ENCODE assay signal across 8 mouse cellular contexts in genomic region chr8:84980622-84981358, GRCm38 (mm10). TPM values are rescaled to one million over a fixed set of nuclear protein-coding genes. Genes with fewer than 3 reads are reported as not detected.
DNase-seq lines count a peak whose midpoint lies in the region; ATAC-seq and TF ChIP-seq lines count a peak whose summit lies in the region.

No protein-coding gene starts in this region.

- ATAC-seq in forebrain, postnatal 0 days = no peak
- ATAC-seq in hindbrain, embryonic 15.5 days (ENCODE audit: low FRiP score, low read depth) = no peak
- ATAC-seq in limb, embryonic 15.5 days (ENCODE audit: insufficient number of reproducible peaks, low FRiP score, low TSS enrichment, low read depth) = no peak

- 33% methylated on average over 11 of the region's 11 CpGs for WGBS in forebrain, postnatal 0 days
- WGBS in hindbrain, embryonic 15.5 days = 24% methylated on average over 11 of the region's 11 CpGs
- 26% methylated on average over 11 of the region's 11 CpGs for WGBS in limb, embryonic 15.5 days

- no peaks in the 10 kb centered on the region for H3K36me3 ChIP-seq in forebrain, postnatal 0 days (ENCODE audit: insufficient read depth)
- H3K36me3 ChIP-seq in hindbrain, embryonic 15.5 days = no peaks in the 10 kb centered on the region
- H3K36me3 ChIP-seq in limb, embryonic 15.5 days = no peaks in the 10 kb centered on the region
- no peaks in the 10 kb centered on the region for H3K36me3 ChIP-seq in myocyte (ENCODE audit: control insufficient read depth, insufficient read depth)

- peak overlapping the region; percentile 9 for H3ac ChIP-seq in myocyte (ENCODE audit: control insufficient read depth, insufficient read length)

- no peak overlapping the region for H3K9ac ChIP-seq in forebrain, postnatal 0 days
- no peak overlapping the region for H3K9ac ChIP-seq in hindbrain, embryonic 15.5 days
- no peak overlapping the region for H3K9ac ChIP-seq in limb, embryonic 15.5 days

- 0 out of 2 replicates have a peak overlapping the region, but pooled peaks have one; percentile 40 for H3K27ac ChIP-seq in forebrain, postnatal 0 days (ENCODE audit: low read depth, low read length)
- H3K27ac ChIP-seq in hindbrain, embryonic 15.5 days (replicated peaks) = peak overlapping the region; percentile 47
- peak overlapping the region; percentile 65 for H3K27ac ChIP-seq in limb, embryonic 15.5 days

- no peaks in the 10 kb centered on the region for H3K27me3 ChIP-seq in forebrain, postnatal 0 days (ENCODE audit: insufficient read depth, low read length)
- no peaks in the 10 kb centered on the region for H3K27me3 ChIP-seq in hindbrain, embryonic 15.5 days
- H3K27me3 ChIP-seq in limb, embryonic 15.5 days = peaks cover 15% of the 10 kb centered on the region
- H3K27me3 ChIP-seq in myocyte (ENCODE audit: control insufficient read depth, insufficient read depth, insufficient read length) = no peaks in the 10 kb centered on the region

- no peaks in the 10 kb centered on the region for H3K9me3 ChIP-seq in forebrain, postnatal 0 days (ENCODE audit: low read length)
- H3K9me3 ChIP-seq in hindbrain, embryonic 15.5 days = no peaks in the 10 kb centered on the region
- H3K9me3 ChIP-seq in limb, embryonic 15.5 days = no peaks in the 10 kb centered on the region

- TF ChIP-seq CTCF in forebrain, postnatal 0 days (IDR thresholded peaks at IDR 0.05; ENCODE audit: low read depth) = no peak

- peak; percentile 79 for TF ChIP-seq POLR2A in myocyte (IDR thresholded peaks at IDR 0.05; ENCODE audit: insufficient read length, low read depth)

- peaks cover 29% of the 10 kb centered on the region; the same call in 1 of the 2 replicates for H3K4me1 ChIP-seq in forebrain, postnatal 0 days (ENCODE audit: insufficient read depth)
- H3K4me1 ChIP-seq in hindbrain, embryonic 15.5 days (replicated peaks) = peaks cover 74% of the 10 kb centered on the region
- peaks cover 76% of the 10 kb centered on the region for H3K4me1 ChIP-seq in limb, embryonic 15.5 days

- H3K4me3 ChIP-seq in forebrain, postnatal 0 days (ENCODE audit: low read depth, low read length) = no peak overlapping the region
- H3K4me3 ChIP-seq in hindbrain, embryonic 15.5 days = no peak overlapping the region
- H3K4me3 ChIP-seq in limb, embryonic 15.5 days = 0 out of 2 replicates have a peak overlapping the region, but pooled peaks have one; percentile 55
- peak overlapping the region; percentile 92 for H3K4me3 ChIP-seq in myocyte

- peaks cover 18% of the 10 kb centered on the region for H3K79me2 ChIP-seq in myocyte (ENCODE audit: control insufficient read depth, insufficient read depth)

- peak overlapping the region; percentile 81 for H3K4me2 ChIP-seq in forebrain, postnatal 0 days (ENCODE audit: low read depth)
- H3K4me2 ChIP-seq in hindbrain, embryonic 15.5 days = peak overlapping the region; percentile 82
- H3K4me2 ChIP-seq in limb, embryonic 15.5 days = peak overlapping the region; percentile 96
- H3K4me2 ChIP-seq in myocyte (ENCODE audit: low read depth) = peak overlapping the region; percentile 95

- DNase-seq in layer of hippocampus, adult 11-12 months (ENCODE audit: low spot score) = peak; percentile 79
- DNase-seq in layer of hippocampus, postnatal 14 days (ENCODE audit: low spot score in 2 of 2) = no peak
- DNase-seq in adrenal gland, adult 18-20 months (ENCODE audit: low spot score in 2 of 2) = peak; percentile 77 to 78
- peak; percentile 34 for DNase-seq in forebrain, postnatal 0 days
- DNase-seq in urinary bladder, postnatal 25 days (ENCODE audit: low spot score) = peak; percentile 73

TF ChIP-seq in myocyte, 11 proteins besides CTCF, POLR2A, EP300 and RAD21:
- no peak for TF ChIP-seq CEBPB (IDR thresholded peaks at IDR 0.05; ENCODE audit: insufficient read depth, poor library complexity, severe bottlenecking)
- TF ChIP-seq POLR2AphosphoS2 (IDR thresholded peaks at IDR 0.05; ENCODE audit: insufficient read length, low read depth) = peak; percentile 83
- peak; percentile 79 for TF ChIP-seq TCF3 (IDR thresholded peaks at IDR 0.05; ENCODE audit: insufficient read length, low read depth)
- TF ChIP-seq E2F4 (IDR thresholded peaks at IDR 0.05; ENCODE audit: insufficient read depth) = no peak
- TF ChIP-seq TCF12 (IDR thresholded peaks at IDR 0.05; ENCODE audit: insufficient read depth, poor library complexity, severe bottlenecking) = peak; percentile 45
- peak in 2 of 3 experiments; percentile 90 to 98 for TF ChIP-seq MYOD1 (IDR thresholded peaks at IDR 0.05; ENCODE audit: control insufficient read depth in 1 of 3, insufficient read length in 2 of 3, low read depth in 2 of 3)
- TF ChIP-seq MAX (IDR thresholded peaks at IDR 0.05; ENCODE audit: low read depth) = no peak
- TF ChIP-seq MYOG (IDR thresholded peaks at IDR 0.05; ENCODE audit: control insufficient read depth in 1 of 3, insufficient read depth in 1 of 3, insufficient read length in 2 of 3, low read depth in 2 of 3) = peak; percentile 35 to 99 (median 98)
- TF ChIP-seq REST (IDR thresholded peaks at IDR 0.05; ENCODE audit: insufficient read depth, insufficient read length) = no peak
- TF ChIP-seq USF1 (IDR thresholded peaks at IDR 0.05; ENCODE audit: low read depth) = peak; percentile 14
- no peak for TF ChIP-seq SRF (IDR thresholded peaks at IDR 0.05; ENCODE audit: control insufficient read depth, insufficient read length, low read depth)

RNA-seq across cellular contexts. Expression of gene Junb, which starts 2.3 kb away (rescaled TPM):
- total RNA-seq in layer of hippocampus, postnatal 14 days (2021) = 10 to 100 TPM; 45.5 to 54.7 TPM
- total RNA-seq in adrenal gland, adult 18-20 months (2021) = 10 to 100 TPM; 27.1 to 28.5 TPM
- total RNA-seq in forebrain, postnatal 0 days (2014; rRNA removed) = 21.9 and 22.2 TPM in 2 replicates
- 10.1 and 15.9 TPM in 2 replicates for polyA plus RNA-seq in forebrain, postnatal 0 days (2015; fragmentation: Nextera tagmentation; extraction: Ambion mirVana)
- 6.3 and 6.8 TPM in 2 replicates for polyA plus RNA-seq in hindbrain, embryonic 15.5 days (2015; fragmentation: Nextera tagmentation; extraction: Ambion mirVana)
- polyA plus RNA-seq in limb, embryonic 15.5 days (2015; fragmentation: Nextera tagmentation; extraction: Ambion mirVana) = 30.4 and 42.5 TPM in 2 replicates
- polyA plus RNA-seq in myocyte (2012; fragmentation: generic; extraction: Trizol) = 140 TPM

RNA-seq across cellular contexts. Expression of gene Hook2, which starts 9.6 kb away (rescaled TPM):
- 1 to 10 TPM; 7.6 to 9.0 TPM for total RNA-seq in layer of hippocampus, postnatal 14 days (2021)
- total RNA-seq in adrenal gland, adult 18-20 months (2021) = 1 to 10 TPM; 6.3 to 7.2 TPM
- total RNA-seq in forebrain, postnatal 0 days (2014; rRNA removed) = 30.3 and 32.5 TPM in 2 replicates
- 22.6 and 28.7 TPM in 2 replicates for polyA plus RNA-seq in forebrain, postnatal 0 days (2015; fragmentation: Nextera tagmentation; extraction: Ambion mirVana)
- polyA plus RNA-seq in hindbrain, embryonic 15.5 days (2015; fragmentation: Nextera tagmentation; extraction: Ambion mirVana) = 34.0 and 37.3 TPM in 2 replicates
- 26.9 and 28.8 TPM in 2 replicates for polyA plus RNA-seq in limb, embryonic 15.5 days (2015; fragmentation: Nextera tagmentation; extraction: Ambion mirVana)
- 9.3 TPM for polyA plus RNA-seq in myocyte (2012; fragmentation: generic; extraction: Trizol)

RNA-seq across cellular contexts. Expression of gene Rnaseh2a, which starts 11.2 kb away (rescaled TPM):
- 10 to 100 TPM; 34.3 to 34.4 TPM for total RNA-seq in layer of hippocampus, postnatal 14 days (2021)
- total RNA-seq in adrenal gland, adult 18-20 months (2021) = 100 to 1,000 TPM in 1 of 2 experiments, 10 to 100 TPM in 1; 80.9 to 131 TPM
- 39.8 and 42.7 TPM in 2 replicates for total RNA-seq in forebrain, postnatal 0 days (2014; rRNA removed)
- 52.2 and 56.3 TPM in 2 replicates for polyA plus RNA-seq in forebrain, postnatal 0 days (2015; fragmentation: Nextera tagmentation; extraction: Ambion mirVana)
- 54.2 and 59.8 TPM in 2 replicates for polyA plus RNA-seq in hindbrain, embryonic 15.5 days (2015; fragmentation: Nextera tagmentation; extraction: Ambion mirVana)
- 95.2 and 95.6 TPM in 2 replicates for polyA plus RNA-seq in limb, embryonic 15.5 days (2015; fragmentation: Nextera tagmentation; extraction: Ambion mirVana)
- polyA plus RNA-seq in myocyte (2012; fragmentation: generic; extraction: Trizol) = 74.1 TPM

RNA-seq across cellular contexts. Expression of gene Prdx2, which starts 11.4 kb away (rescaled TPM):
- total RNA-seq in layer of hippocampus, postnatal 14 days (2021) = 100 to 1,000 TPM; 417 to 431 TPM
- 100 to 1,000 TPM; 740 to 761 TPM for total RNA-seq in adrenal gland, adult 18-20 months (2021)
- 814 and 983 TPM in 2 replicates for total RNA-seq in forebrain, postnatal 0 days (2014; rRNA removed)
- polyA plus RNA-seq in forebrain, postnatal 0 days (2015; fragmentation: Nextera tagmentation; extraction: Ambion mirVana) = 974 and 1,110 TPM in 2 replicates
- 1,124 and 1,185 TPM in 2 replicates for polyA plus RNA-seq in hindbrain, embryonic 15.5 days (2015; fragmentation: Nextera tagmentation; extraction: Ambion mirVana)
- 635 and 681 TPM in 2 replicates for polyA plus RNA-seq in limb, embryonic 15.5 days (2015; fragmentation: Nextera tagmentation; extraction: Ambion mirVana)
- 432 TPM for polyA plus RNA-seq in myocyte (2012; fragmentation: generic; extraction: Trizol)

RNA-seq across cellular contexts. Expression of gene Gm49661, which starts 11.6 kb away (rescaled TPM):
- not detected for total RNA-seq in layer of hippocampus, postnatal 14 days (2021)
- 1 to 10 TPM; 1.9 TPM for total RNA-seq in adrenal gland, adult 18-20 months (2021)
- total RNA-seq in forebrain, postnatal 0 days (2014; rRNA removed) = not detected in 2 replicates
- not detected in 2 replicates for polyA plus RNA-seq in forebrain, postnatal 0 days (2015; fragmentation: Nextera tagmentation; extraction: Ambion mirVana)
- polyA plus RNA-seq in hindbrain, embryonic 15.5 days (2015; fragmentation: Nextera tagmentation; extraction: Ambion mirVana) = not detected in 2 replicates
- polyA plus RNA-seq in limb, embryonic 15.5 days (2015; fragmentation: Nextera tagmentation; extraction: Ambion mirVana) = not detected in 2 replicates
- not detected for polyA plus RNA-seq in myocyte (2012; fragmentation: generic; extraction: Trizol)

Comparison
In these comparisons a context has a peak if more than half of its experiments do, and no peak if none do; other contexts are left out.
1. DNase-seq: peak in layer of hippocampus, adult 11-12 months (single experiment), adrenal gland, adult 18-20 months (2 of 2), forebrain, postnatal 0 days (single experiment) and urinary bladder, postnatal 25 days (single experiment); none in layer of hippocampus, postnatal 14 days (0 of 2).
2. H3K4me3 ChIP-seq: peak in limb, embryonic 15.5 days (single experiment) and myocyte (single experiment); none in forebrain, postnatal 0 days (single experiment) and hindbrain, embryonic 15.5 days (single experiment).
3. Peak in every context shown above with its lines, with median percentiles within 50 percentile points of each other: H3K27ac ChIP-seq and H3K4me2 ChIP-seq.